15 mouse cellular contexts compared by ENCODE assay signal in genomic region chr4:120091997-120092783, GRCm38 (mm10). TPM values are rescaled to one million over a fixed set of nuclear protein-coding genes. Genes with fewer than 3 reads are reported as not detected.
DNase-seq lines count a peak whose midpoint lies in the region; ATAC-seq lines count a peak whose summit lies in the region.
"Had no signal": no experiment of that assay in that cellular context is flagged by ENCODE, and none has a peak within 500 bp of the region (broad histone marks: within the 10 kb centered on the region; RNA-seq: fewer than 3 reads in every experiment).

No protein-coding gene starts in this region.

- WGBS in embryonic facial prominence, embryonic 10.5 days = 87% methylated on average over 1 of the region's 1 CpGs

- H3K4me1 ChIP-seq in embryonic facial prominence, embryonic 10.5 days = no peaks in the 10 kb centered on the region
- H3K4me1 ChIP-seq: hindbrain, embryonic 15.5 days; limb, embryonic 10.5 days had no signal

- peak; percentile 61 for DNase-seq in brain, adult 2 months (ENCODE audit: low read depth, low spot score)
- DNase-seq in cerebellum, adult 9-10 months = peak; percentile 68
- DNase-seq in gastrocnemius, postnatal 36 days = peak; percentile 33 to 51
- DNase-seq in embryonic facial prominence, embryonic 10.5 days (ENCODE audit: low spot score) = no peak
- DNase-seq in layer of hippocampus, postnatal 14 days (ENCODE audit: low spot score in 2 of 2) = no peak
- DNase-seq in ovary, adult 18-20 months (ENCODE audit: low spot score) = no peak
- no peak for DNase-seq in adrenal gland, adult 18-20 months (ENCODE audit: low spot score in 2 of 2)
- DNase-seq: adrenal gland, postnatal 25 days; kidney, adult 9 months; right cerebral cortex, postnatal 14 days had no signal

- no peak overlapping the region for H3K4me3 ChIP-seq in embryonic facial prominence, embryonic 10.5 days
- H3K4me3 ChIP-seq: hindbrain, embryonic 15.5 days; limb, embryonic 10.5 days had no signal

- ATAC-seq in hematopoietic stem cell, adult 5-6 weeks (replicated peaks in 1 of 2; ENCODE audit: insufficient read depth in 1 of 2, low FRiP score in 2 of 2, low TSS enrichment in 1 of 2, low read depth in 1 of 2, poor library complexity in 2 of 2, severe bottlenecking in 2 of 2) = peak; percentile 60 to 77

- H3K36me3 ChIP-seq in embryonic facial prominence, embryonic 10.5 days (replicated peaks) = no peaks in the 10 kb centered on the region
- H3K36me3 ChIP-seq: limb, embryonic 10.5 days had no signal

- H3K27me3 ChIP-seq in embryonic facial prominence, embryonic 10.5 days (replicated peaks; ENCODE audit: low read depth, poor library complexity, severe bottlenecking) = no peaks in the 10 kb centered on the region
- H3K27me3 ChIP-seq: hindbrain, embryonic 15.5 days had no signal

- no peaks in the 10 kb centered on the region for H3K9me3 ChIP-seq in embryonic facial prominence, embryonic 10.5 days
- H3K9me3 ChIP-seq: hindbrain, embryonic 15.5 days; limb, embryonic 10.5 days had no signal

- intact Hi-C loops in gastrocnemius, postnatal 36 days (cut with DNase I) = no loop called here

- no peak overlapping the region for H3K27ac ChIP-seq in embryonic facial prominence, embryonic 10.5 days (replicated peaks)
- H3K27ac ChIP-seq: hindbrain, embryonic 15.5 days; limb, embryonic 10.5 days had no signal

RNA-seq across cellular contexts. Expression of gene AL607142.1, which starts 27.4 kb away (rescaled TPM):
- not detected for total RNA-seq in gastrocnemius, postnatal 36 days (2021)
- not detected in 2 replicates for total RNA-seq in hematopoietic stem cell, adult 5-6 weeks (2017)
- not detected in 2 replicates for polyA plus RNA-seq in embryonic facial prominence, embryonic 10.5 days (2016; fragmentation: Nextera tagmentation; extraction: Ambion mirVana)
- total RNA-seq in layer of hippocampus, postnatal 14 days (2021) = not detected
- total RNA-seq in adrenal gland, adult 18-20 months (2021) = not detected
- total RNA-seq: adrenal gland, postnatal 25 days; layer of hippocampus, adult 8-10 months had no signal
- polyA plus RNA-seq: hindbrain, embryonic 15.5 days; limb, embryonic 10.5 days; stomach, embryonic 16.5 days had no signal

Comparison
In these comparisons a context has a peak if more than half of its experiments do, and no peak if none do; other contexts are left out.
1. DNase-seq: peak in brain, adult 2 months (single experiment), cerebellum, adult 9-10 months (single experiment) and gastrocnemius, postnatal 36 days (2 of 2); none in embryonic facial prominence, embryonic 10.5 days (single experiment), layer of hippocampus, postnatal 14 days (0 of 2), ovary, adult 18-20 months (single experiment) and adrenal gland, adult 18-20 months (0 of 2).